Mouse (Mus musculus): ENCODE measurements at regions not wholly inside any gene's neighbourhood (a gene's known extent, or its start where the extent isn't known, plus 50 kb on each side); places are given as distances from the start of the nearest gene placed in this dataset.
A peak's percentile ranks its signal among the peaks of the same experiment; 100 is the strongest.

DNA sequence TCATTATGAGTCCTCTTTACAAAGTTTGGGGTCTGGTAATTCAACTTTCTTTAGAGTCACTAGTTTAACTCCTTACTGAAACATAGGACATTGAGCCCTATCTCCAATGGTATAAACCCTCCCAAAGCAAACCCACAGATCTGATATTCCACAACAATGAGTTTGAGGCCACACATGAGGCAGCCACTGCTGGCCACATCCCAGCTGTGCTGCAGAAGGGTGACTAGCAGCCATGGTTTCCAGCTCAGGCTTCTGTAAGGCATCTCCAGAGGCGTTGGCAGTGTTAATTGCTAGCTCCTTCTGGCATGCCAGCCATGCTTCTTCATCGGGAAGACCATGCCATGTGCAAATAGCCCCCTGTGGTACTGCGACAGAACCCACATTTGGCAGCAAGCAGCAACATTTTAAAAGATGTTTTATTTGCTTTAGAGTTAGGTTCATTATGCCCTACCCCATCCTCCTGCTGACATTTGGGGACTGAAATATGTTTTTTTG is 527.1 kb upstream of the Mpdz start:
- no peak for DNase-seq (ENCODE audit: low spot score)

GRCm38 (mm10) chr4:81966054-81966623 is 523.5 kb upstream of the Mpdz start:
- no peak for DNase-seq (ENCODE audit: low spot score)

GRCm38 (mm10) chr4:81963112-81963511 is 520.5 kb upstream of the Mpdz start:
- no peak for DNase-seq (ENCODE audit: low spot score)

DNA sequence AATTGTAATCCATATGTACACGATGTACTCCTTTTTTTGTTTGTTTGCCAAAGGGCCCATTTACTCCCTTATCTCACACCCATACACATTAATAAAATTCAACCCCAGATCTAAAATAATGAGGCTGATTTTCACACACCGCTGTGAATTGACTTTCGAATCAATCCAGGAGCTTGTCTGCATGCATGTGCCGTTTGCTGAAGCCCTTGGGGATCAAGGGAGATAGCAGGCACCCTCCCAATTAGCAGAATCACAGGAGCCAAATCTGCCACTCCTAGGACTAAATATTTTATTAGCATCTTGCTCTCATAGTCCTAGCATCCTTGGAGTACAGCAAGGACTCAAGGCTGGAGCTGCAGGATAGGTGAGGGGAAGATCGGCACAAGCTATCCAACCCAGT is 520.0 kb upstream of the Mpdz start:
- no peak for DNase-seq (ENCODE audit: low spot score)

GRCm38 (mm10) chr4:81960552-81961534 is 518.2 kb upstream of the Mpdz start:
- no peak for DNase-seq (ENCODE audit: low spot score)

DNA sequence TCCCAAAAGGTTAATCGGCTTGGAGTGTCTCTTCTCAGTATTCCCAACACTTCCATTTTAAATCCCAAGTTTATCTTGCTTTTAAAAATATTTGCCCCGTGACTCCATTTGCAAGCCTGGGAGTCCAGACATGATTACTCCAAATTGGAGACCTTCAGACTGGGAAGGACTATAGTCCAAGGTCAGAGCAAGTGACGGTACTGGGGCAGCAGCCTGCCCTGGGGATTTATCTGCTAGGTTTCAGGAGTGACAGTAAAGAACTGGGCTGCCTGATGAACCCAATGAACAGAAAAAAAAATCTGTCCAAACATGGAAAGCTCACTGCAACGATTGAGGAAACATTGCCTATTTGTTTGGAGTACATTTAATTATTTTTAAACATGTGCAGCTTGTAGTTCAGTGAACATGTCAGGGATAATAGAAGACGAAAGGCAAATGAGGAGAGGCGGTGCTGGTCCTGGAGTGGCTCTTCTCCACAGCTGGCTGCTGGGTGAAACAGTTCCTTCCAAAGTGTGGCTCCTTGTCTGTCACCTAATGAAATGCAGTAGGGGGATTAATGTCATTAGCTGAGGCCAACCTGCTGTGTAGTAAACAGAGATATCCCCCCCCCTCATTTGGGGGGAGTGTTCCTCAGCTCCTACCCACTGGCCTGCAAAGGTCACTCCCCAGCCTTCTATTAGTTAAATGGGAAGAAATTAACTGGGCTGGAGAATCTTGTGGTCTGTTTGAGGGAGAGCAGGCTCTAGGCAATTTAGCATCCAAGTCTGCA is 514.5 kb upstream of the Mpdz start:
- DNase-seq (ENCODE audit: low spot score), result no peak

- no peak for DNase-seq (ENCODE audit: low spot score)
These were observed 510.4 kb upstream of the Mpdz start for GRCm38 (mm10) chr4:81953023-81953422.

DNA sequence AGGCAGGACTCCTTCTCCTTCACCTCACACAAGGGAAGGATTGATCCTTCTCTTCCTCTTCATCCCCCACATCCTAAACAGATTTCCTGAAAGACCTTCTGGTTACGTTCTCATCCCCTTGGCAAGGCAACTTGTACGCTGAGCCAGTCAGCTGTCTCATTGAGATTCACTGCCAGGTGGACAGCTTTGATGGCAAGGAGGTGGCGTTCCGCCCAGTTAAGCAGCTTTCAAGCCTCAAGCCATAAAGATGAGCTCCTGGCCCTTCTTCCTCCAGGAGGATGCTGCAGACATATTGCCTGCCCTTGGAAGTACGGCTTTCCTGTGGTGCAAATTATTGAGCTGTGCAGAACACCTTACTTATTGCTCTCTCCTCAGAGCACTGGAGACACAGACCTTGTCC is 494.8 kb upstream of the Mpdz start:
- DNase-seq (ENCODE audit: low spot score), result peak; percentile 25

- peak; percentile 37 for DNase-seq (ENCODE audit: low spot score)
These were observed 488.3 kb upstream of the Mpdz start for GRCm38 (mm10) chr4:81930956-81931355.

DNA sequence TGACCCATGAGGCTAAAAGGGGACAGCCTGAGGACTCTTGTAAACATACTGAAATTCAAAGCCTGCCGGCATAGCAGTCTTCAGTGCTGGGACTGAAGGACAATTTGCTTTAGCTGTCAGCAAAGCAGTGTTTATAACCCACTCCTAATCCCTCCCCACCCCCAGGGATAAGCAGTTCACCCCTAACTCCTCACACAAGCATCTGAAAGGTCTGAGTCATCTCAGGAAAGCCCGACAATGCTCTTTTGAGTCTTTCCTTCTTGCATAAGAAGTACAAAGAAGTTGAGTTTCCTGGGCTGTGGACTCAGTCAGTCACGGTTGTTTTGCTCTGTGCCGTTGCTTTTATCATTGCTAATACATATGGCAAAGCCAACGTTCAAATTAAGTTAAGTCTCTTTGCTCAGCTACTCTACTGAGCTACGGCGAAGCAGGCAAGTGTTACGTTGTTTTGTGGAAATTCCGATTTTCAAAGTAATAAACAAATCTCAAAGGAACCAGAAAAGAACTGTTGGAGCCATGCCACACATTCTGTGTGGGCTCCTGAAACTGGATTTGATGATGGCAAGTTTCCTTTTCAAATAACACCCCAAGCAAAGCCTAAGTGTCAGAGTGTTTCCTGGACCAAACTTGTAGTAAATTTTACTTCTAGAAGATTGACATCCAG is 486.1 kb upstream of the Mpdz start:
- no peak for DNase-seq (ENCODE audit: low spot score)

GRCm38 (mm10) chr4:81927176-81927714 is 484.6 kb upstream of the Mpdz start:
- no peak for DNase-seq (ENCODE audit: low spot score)

DNA sequence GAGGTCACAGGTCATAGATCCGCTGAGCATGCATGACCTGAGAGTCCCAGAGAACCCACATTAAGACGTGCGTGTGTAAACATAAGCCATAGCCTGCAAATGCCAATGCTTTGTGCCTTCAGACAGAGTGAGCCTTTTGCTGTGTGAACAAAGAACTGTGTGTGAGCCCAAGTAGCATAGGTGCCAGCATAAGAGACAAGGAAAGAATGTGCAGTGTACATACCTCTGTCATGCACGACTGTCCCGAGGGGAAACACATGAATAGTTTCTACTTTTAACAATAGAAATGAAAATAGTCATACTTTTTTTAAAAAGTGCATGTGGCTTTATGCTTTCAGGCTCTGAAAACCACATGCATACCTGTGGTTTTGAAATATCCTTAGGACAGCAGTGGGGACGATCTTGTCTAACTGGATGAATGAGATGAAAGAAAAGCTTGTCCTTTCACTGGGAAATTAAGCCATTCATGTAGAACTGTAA is 484.1 kb upstream of the Mpdz start:
- no peak for DNase-seq (ENCODE audit: low spot score)

- no peak for DNase-seq (ENCODE audit: low spot score)
These were observed 483.0 kb upstream of the Mpdz start for GRCm38 (mm10) chr4:81925611-81926010.

GRCm38 (mm10) chr4:81924120-81924519 is 481.5 kb upstream of the Mpdz start:
- DNase-seq (ENCODE audit: low spot score), result no peak

DNA sequence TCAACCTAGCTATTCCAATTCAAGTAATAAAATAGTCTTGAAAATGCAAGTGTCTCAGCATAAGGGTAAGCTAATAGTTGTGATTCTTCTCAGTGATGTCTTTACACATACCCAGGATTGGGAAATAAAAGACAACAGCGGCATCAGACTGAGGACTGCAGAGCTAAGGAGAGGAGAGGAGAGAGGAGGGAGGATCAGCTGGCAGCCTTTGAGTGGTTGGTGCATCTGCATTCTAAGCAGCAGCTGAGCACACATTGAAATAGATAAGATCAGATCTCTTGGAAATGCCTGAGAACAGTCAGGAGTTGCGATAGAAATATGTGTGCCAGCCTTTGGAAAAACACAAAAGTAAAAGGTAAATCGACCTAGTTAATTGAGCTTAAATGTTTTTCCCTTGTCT is 480.3 kb upstream of the Mpdz start:
- DNase-seq (ENCODE audit: low spot score), result peak; percentile 17

DNA sequence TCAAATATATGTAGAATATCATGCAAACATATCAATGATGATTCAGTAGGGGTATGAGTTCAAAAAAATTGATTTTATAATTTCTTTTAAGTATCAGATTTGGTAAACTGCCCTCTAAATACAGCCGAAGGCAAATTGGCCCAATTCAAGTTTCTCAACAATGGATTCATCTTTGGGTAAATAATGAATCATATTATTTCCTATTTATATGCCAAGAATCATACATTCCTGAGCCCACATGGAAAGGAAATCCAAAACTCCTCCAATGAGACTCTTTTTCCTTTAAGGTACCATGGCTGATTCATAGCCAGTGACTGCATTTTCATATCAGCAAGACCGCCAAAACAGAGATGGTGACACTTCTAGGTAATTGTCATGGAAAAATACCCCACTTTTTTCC is 472.4 kb upstream of the Mpdz start:
- no peak for DNase-seq (ENCODE audit: low spot score)

- no peak for DNase-seq (ENCODE audit: low spot score)
These were observed 470.7 kb upstream of the Mpdz start for GRCm38 (mm10) chr4:81913296-81913695.

DNA sequence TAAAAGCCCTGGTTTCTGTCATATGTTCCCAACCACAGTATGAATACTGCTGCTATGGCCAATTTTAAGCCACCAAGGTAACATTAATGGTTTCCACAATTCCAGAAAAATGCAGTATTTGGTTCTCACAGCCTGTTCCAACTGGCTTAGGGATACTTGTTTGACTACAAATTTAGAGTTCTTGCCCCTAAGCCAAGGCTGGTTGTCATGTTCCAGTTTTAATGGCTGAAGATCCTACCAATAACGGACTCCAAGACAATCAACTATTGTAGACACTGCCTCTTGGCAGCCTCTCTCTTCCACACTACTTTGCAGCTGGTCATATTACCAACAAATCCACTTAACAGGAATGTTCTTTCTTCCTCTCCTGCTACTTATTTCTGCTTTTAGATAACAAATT is 470.0 kb upstream of the Mpdz start:
- DNase-seq (ENCODE audit: low spot score), result no peak

GRCm38 (mm10) chr4:81899961-81900540 is 457.4 kb upstream of the Mpdz start:
- DNase-seq (ENCODE audit: low spot score), result no peak

- DNase-seq (ENCODE audit: low spot score), result no peak
These were observed 456.0 kb upstream of the Mpdz start for GRCm38 (mm10) chr4:81898661-81899060.

DNA sequence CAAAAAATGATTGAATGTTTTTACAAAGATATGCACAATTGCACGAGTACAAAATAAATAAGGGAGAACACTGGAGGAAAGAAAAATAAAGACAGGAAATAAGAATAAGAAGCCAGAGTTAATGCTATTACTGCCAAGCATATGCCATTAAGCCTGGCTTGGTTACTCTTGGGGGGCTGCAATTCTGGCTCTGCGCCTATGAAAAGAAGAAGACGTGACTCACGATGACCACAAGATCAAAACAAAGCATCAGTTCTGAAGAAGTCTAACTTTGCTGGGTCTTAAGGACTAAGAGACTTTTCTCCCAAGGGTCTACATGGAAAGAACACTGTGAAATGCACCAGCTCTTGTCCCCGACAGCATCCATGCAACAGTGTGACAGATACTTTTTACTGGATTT is 454.8 kb upstream of the Mpdz start:
- no peak for DNase-seq (ENCODE audit: low spot score)
